Mouse (Mus musculus) limb, embryonic 11.5 days (tissue): ENCODE data around the gene Ccnt1. TPM values are rescaled to one million over a fixed set of nuclear protein-coding genes. Genes with fewer than 3 reads are reported as not detected.
"Not testable (repeated sequence)": the region's sequence is repeated elsewhere in the genome, so short reads cannot be mapped to it uniquely, and the experiment has no call there.

Source experiments
- ATAC-seq: fragments of 200-750 bp; cut with Nextera tagmentation; 2 replicates; pipeline ENCODE4 v1.8.0; 2017; ENCODE audit warnings: low read depth; ENCODE audit not compliant: insufficient number of reproducible peaks, low FRiP score, low TSS enrichment
- DNase-seq: peaks from one replicate; pipeline ENCODE4 v3.0.0-alpha.2; 2015; ENCODE audit warnings: low spot score
- H3K27ac ChIP-seq: fragments of 300-500 bp; sonication (generic); replicated peaks from 2 replicates; pipeline ENCODE4 v1.5.1; 2014; ENCODE audit warnings: low read depth, mild to moderate bottlenecking, low read length
- H3K27me3 ChIP-seq: fragments of 300-500 bp; sonication (generic); 2 replicates; pipeline ENCODE4 v1.6.1; 2014; ENCODE audit warnings: mild to moderate bottlenecking, low read length, mixed read lengths; ENCODE audit not compliant: control insufficient read depth, insufficient read depth
- H3K36me3 ChIP-seq: fragments of 300-500 bp; sonication (generic); 2 replicates; pipeline ENCODE4 v1.6.1; 2014; ENCODE audit warnings: mild to moderate bottlenecking, low read length, moderate library complexity, mixed read lengths; ENCODE audit not compliant: control insufficient read depth, insufficient read depth
- H3K4me1 ChIP-seq: fragments of 300-500 bp; sonication (generic); 2 replicates; pipeline ENCODE4 v1.6.1; 2014; ENCODE audit warnings: low read length, mixed read lengths; ENCODE audit not compliant: control insufficient read depth, insufficient read depth
- H3K4me2 ChIP-seq: fragments of 300-500 bp; sonication (generic); 2 replicates; pipeline ENCODE4 v1.6.1; 2014; ENCODE audit warnings: low read depth, mild to moderate bottlenecking, moderate library complexity; ENCODE audit not compliant: severe bottlenecking
- H3K4me3 ChIP-seq: fragments of 300-500 bp; sonication (generic); 2 replicates; pipeline ENCODE4 v1.5.1; 2014; ENCODE audit warnings: low read depth, low read length
- H3K9ac ChIP-seq: fragments of 300-500 bp; sonication (generic); 2 replicates; pipeline ENCODE4 v1.6.1; 2014; ENCODE audit warnings: mild to moderate bottlenecking, low read length
- H3K9me3 ChIP-seq: fragments of 300-500 bp; sonication (generic); 2 replicates; pipeline ENCODE4 v1.6.1; 2016; ENCODE audit warnings: low read length; ENCODE audit not compliant: control insufficient read depth
- WGBS: fragments of 180-500 bp; shearing (Covaris S2); extraction: QIAGEN DNeasy Blood & Tissue Kit; methylation state at CpG from one replicate; pipeline ENCODE4 v1.1.7; 2014; 5-methylcytosine and 5-hydroxymethylcytosine counted together
- polyA plus RNA-seq: library from polyadenylated mRNA; unstranded; fragments of >200 nt; fragmentation: Nextera tagmentation; extraction: Ambion mirVana; gene quantifications from 2 replicates; pipeline ENCODE4 v1.2.1, GENCODE M21; 2014

Gene Ccnt1
- polyA plus RNA-seq, 1 experiment from 2014 or later, result 62.9 TPM

DNA sequence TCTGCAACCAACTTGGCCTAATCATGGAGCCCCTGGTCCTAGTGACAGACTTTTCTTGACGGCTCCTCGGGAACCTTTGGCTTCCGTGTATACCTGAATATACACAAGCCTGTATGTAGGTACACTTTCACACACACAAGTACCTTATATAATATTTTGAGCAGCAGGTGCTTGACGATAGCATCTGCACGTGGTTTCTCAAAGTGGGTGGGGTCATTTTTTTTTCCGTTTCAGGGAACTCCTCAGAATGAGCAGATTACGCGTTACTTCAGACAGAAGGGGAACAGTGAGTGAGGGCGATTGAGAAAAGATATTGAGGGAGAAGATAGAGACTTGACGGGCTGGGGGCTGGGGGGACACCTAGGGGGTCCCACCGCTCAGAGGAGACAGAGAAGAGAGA, 17.0 kb upstream of the Ccnt1 start:
- Histone ChIP-seq H3K36me3 (peaks cover 11% of the 10 kb centered on the region; the same call in 1 of the 2 replicates), H3K4me1 (no peaks in the 10 kb centered on the region), H3K9me3 (no peaks in the 10 kb centered on the region), H3K27me3 (no peaks in the 10 kb centered on the region), H3K9ac (no peak overlapping the region), H3K27ac (no peak overlapping the region), H3K4me3 (no peak overlapping the region), H3K4me2 (no peak overlapping the region)
- 93% methylated on average over 11 of the region's 11 CpGs for WGBS
- DNase-seq (no peak), ATAC-seq (no peak)

DNA sequence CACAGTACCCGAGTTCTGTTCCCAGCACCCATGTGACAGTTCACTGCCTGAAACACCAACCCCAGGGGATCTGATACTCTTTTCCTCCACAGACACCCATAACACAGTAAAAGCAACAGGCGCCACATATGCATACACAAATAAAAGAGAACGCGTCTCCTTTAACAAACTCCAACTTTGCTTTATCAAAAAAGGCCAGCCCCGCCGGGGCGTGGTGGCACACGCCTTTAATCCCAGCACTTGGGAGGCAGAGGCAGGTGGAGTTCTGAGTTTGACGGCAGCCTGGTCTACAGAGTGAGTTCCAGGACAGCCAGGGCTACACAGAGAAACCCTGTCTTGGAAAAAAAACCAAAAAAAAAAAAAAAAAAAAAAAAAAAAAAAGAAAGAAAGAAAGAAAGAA, 15.4 kb upstream of the Ccnt1 start:
- not testable (repeated sequence) for H3K36me3 ChIP-seq, ATAC-seq, H3K4me2 ChIP-seq, H3K27me3 ChIP-seq, H3K4me1 ChIP-seq, H3K9ac ChIP-seq, DNase-seq, H3K4me3 ChIP-seq, H3K27ac ChIP-seq, H3K9me3 ChIP-seq
- WGBS, result 69% methylated on average over 9 of the region's 9 CpGs

DNA sequence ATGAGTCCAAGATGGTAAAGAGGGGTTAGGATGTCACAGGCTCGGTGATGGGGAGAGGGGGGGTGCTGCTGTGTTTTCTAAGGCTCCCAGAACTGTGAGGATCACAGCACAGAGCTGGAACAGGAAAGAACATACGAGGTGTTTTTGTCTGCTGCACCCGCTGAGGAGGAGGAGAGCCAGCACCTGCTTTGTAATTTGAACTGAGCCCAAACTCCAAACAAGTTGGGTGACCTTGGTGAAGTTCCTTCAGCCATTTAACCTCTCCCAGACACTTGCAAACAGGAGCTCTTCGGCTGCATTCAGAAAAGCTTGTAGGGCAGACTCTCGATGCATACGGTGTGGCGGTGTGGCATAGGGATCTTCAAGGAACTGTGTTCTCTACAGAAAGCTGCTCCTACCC, 14.7 kb upstream of the Ccnt1 start:
- no peaks in the 10 kb centered on the region for H3K9me3 ChIP-seq
- no peak for DNase-seq
- no peak for ATAC-seq
- H3K4me2 ChIP-seq, result no peak overlapping the region
- no peaks in the 10 kb centered on the region for H3K27me3 ChIP-seq
- 40% methylated on average over 7 of the region's 7 CpGs for WGBS
- no peaks in the 10 kb centered on the region for H3K4me1 ChIP-seq
- no peak overlapping the region for H3K4me3 ChIP-seq
- no peak overlapping the region; the same call in 1 of the 2 replicates for H3K9ac ChIP-seq
- H3K36me3 ChIP-seq, result 0 out of 2 replicates have a peak, but pooled peaks cover 4% of the 10 kb centered on the region
- no peak overlapping the region for H3K27ac ChIP-seq

DNA sequence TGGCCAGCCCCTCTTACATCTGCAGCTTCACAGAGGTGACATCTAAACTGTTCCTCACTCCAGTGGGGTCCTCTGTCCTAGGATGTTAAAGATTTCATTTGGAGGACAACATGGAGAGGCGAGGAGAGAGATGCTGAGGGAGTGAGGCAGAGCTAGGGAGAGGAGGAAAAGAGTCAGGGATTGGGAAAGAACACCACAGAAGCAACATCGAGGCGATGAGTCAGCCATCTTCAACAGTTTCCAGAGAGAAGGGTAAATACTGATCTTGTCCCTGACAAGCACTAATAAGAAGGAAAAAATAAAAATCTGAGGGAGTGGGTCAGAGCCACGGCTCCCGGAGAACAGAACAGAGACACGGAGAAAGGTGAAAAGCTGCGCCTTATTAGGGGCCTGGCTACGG, 12.3 kb upstream of the Ccnt1 start:
- ATAC-seq (no peak), DNase-seq (no peak)
- no peaks in the 10 kb centered on the region for H3K9me3 ChIP-seq
- H3K36me3 ChIP-seq, result 0 out of 2 replicates have a peak, but pooled peaks cover 1% of the 10 kb centered on the region
- no peaks in the 10 kb centered on the region for H3K4me1 ChIP-seq
- WGBS, result 67% methylated on average over 8 of the region's 8 CpGs
- no peak overlapping the region for H3K9ac ChIP-seq
- no peak overlapping the region for H3K27ac ChIP-seq
- H3K4me3 ChIP-seq, result no peak overlapping the region
- no peak overlapping the region for H3K4me2 ChIP-seq
- H3K27me3 ChIP-seq, result no peaks in the 10 kb centered on the region

DNA sequence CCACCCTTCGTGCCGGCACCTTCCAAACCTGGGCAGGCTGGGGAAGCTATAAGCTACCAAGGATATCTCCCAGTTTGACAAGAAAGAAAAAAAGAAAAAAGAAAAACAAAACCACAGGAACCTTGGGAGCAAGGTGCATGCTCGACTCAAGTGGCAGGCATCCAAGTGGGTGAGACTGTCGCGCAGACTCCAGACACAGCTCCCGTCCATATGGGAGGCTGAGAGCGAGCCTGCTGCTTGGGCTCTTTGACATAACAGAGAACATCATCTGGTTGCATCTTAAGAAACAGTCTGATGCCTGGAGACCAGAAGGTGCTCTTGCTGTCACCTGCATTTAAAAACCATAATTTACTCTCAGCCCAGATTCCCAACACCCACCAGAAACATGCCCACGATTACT, 11.7 kb upstream of the Ccnt1 start:
- no peak overlapping the region for H3K9ac ChIP-seq
- H3K27me3 ChIP-seq, result no peaks in the 10 kb centered on the region
- DNase-seq, result no peak
- 85% methylated on average over 8 of the region's 8 CpGs for WGBS
- H3K4me2 ChIP-seq, result no peak overlapping the region
- H3K36me3 ChIP-seq, result no peaks in the 10 kb centered on the region
- no peaks in the 10 kb centered on the region for H3K4me1 ChIP-seq
- H3K9me3 ChIP-seq, result no peaks in the 10 kb centered on the region
- H3K27ac ChIP-seq, result no peak overlapping the region
- no peak for ATAC-seq
- H3K4me3 ChIP-seq, result no peak overlapping the region

DNA sequence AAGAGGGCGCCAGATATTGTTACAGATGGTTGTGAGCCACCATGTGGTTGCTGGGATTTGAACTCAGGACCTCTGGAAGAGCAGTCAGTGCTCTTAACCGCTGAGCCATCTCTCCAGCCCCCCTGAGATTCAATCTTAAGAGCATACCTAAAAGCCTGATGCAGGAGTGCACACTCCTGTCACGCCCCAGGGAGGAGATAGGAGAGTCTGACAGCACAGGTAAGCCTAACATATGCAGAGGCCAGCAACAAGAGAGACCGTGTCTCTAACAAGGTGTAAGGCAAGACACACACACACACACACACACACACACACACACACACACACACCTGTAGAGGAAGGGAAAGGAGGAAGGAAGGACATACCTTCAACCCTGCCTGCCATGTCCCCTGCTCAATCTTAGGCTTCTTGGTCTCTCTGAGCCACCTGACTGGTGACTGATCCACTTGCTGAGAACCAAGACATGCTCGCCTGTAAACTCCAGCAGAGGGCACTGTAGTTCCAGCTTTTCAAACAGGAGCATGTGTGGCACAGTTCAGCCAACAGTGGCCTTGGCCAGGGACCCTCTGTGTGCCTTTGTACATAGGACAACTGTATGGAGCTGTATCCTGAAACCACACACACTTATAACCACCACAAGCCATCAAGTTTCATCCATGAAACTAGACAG, 9.2 kb upstream of the Ccnt1 start:
- no peak overlapping the region for H3K27ac ChIP-seq
- no peak overlapping the region for H3K4me2 ChIP-seq
- H3K27me3 ChIP-seq, result no peaks in the 10 kb centered on the region
- 39% methylated on average over 5 of the region's 5 CpGs for WGBS
- H3K36me3 ChIP-seq, result no peaks in the 10 kb centered on the region
- ATAC-seq, result peak; percentile 70; the same call in 1 of the 2 replicates
- peak; percentile 89 for DNase-seq
- no peaks in the 10 kb centered on the region for H3K9me3 ChIP-seq
- H3K4me3 ChIP-seq, result no peak overlapping the region
- H3K9ac ChIP-seq, result no peak overlapping the region
- H3K4me1 ChIP-seq, result no peaks in the 10 kb centered on the region

DNA sequence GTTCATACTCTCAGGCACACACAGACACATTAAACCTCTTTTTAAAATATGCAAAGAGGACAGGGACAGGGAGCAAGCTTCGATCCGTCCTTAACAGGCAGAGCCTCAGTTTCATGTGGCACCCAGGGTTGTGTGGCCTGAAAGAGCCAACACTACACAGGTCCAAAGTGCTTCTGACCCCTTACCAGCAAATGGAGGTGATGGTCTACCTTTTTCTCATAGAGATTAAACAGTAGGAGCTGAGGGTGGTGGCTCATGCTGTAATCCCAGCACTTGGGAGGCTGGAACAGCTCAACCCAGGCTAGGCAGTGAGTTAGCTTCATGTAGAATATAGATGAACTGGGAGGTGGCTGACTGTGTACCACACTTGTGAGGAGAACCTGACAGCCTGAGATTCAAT, 8.6 kb upstream of the Ccnt1 start:
- H3K27ac ChIP-seq, result no peak overlapping the region
- 90% methylated on average over 2 of the region's 2 CpGs for WGBS
- H3K4me2 ChIP-seq, result no peak overlapping the region
- no peaks in the 10 kb centered on the region for H3K9me3 ChIP-seq
- no peaks in the 10 kb centered on the region for H3K4me1 ChIP-seq
- ATAC-seq, result no peak
- DNase-seq, result no peak
- no peaks in the 10 kb centered on the region for H3K36me3 ChIP-seq
- H3K27me3 ChIP-seq, result no peaks in the 10 kb centered on the region
- no peak overlapping the region for H3K9ac ChIP-seq
- H3K4me3 ChIP-seq, result no peak overlapping the region

DNA sequence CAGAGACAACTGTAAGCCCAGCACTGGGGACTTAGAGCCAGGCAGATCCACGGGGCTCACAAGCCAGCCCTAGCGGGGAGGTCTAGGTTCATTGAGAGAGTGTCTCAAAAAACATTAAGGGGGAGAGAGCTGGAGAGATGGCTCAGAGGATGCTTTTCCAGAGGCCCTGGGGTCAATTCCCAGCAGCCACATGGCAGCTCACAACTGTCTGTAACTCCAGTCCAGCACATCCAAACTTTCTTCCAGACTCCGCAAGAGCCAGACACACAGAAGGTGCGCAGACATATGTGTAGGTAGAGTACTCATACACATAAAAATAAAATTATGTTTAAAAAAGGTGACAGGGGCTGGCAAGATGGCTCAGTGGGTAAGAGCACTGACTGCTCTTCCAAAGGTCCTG, 2.6 kb upstream of the Ccnt1 start:
- no peaks in the 10 kb centered on the region for H3K36me3 ChIP-seq
- WGBS, result 71% methylated on average over 4 of the region's 4 CpGs
- no peak overlapping the region for H3K4me3 ChIP-seq
- no peak overlapping the region for H3K4me2 ChIP-seq
- no peak overlapping the region for H3K9ac ChIP-seq
- peaks cover 6% of the 10 kb centered on the region; the same call in 1 of the 2 replicates for H3K4me1 ChIP-seq
- no peak overlapping the region for H3K27ac ChIP-seq
- DNase-seq, result no peak
- no peak for ATAC-seq
- H3K27me3 ChIP-seq, result no peaks in the 10 kb centered on the region
- H3K9me3 ChIP-seq, result no peaks in the 10 kb centered on the region
